Mouse (Mus musculus): ENCODE data around the gene Zfp341. TPM values are rescaled to one million over a fixed set of nuclear protein-coding genes. Genes with fewer than 3 reads are reported as not detected.

The Zfp341 gene
- total RNA-seq, 2 experiments from 2014 or later: 1.1 to 7.1 TPM

DNA sequence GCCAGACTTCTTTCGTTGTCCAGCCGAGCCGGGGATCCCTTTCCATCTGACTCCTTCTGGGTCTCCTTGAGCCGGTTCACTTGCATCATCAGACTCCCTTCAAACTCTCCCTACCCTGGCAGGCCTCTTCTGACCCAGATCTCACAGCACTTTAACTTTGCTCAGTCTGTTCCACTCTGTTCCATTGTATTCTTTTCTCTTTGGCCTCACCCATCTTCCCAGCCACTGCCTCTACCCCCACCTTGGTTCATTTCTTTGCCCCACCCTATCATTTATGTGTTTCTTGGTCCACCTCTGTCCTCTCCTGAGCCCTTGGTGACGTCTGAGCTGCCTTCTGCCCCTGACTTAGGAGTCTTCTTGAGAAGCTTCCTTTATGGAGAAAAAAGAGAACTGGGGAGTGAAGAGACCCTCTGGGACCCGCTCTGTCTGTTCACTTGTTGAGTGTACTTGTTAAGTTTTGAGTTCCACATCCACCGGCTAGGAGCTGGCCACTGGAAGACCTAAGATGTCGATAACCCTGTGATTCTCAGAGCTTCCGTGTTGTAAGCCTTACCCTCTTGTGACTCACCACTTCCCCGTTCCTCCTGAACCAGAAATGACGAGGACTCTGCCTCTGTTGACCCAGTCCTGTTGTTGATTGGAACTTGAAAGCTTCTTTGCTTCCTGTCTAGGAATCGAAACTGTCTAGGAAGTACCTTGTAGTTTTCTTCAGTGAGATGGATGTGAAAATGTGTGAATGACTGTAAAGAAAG is 44.6 kb downstream of the Zfp341 start:
- peak; percentile 51 for ATAC-seq (replicated peaks; ENCODE audit: low FRiP score, low TSS enrichment, poor library complexity, severe bottlenecking)

DNA sequence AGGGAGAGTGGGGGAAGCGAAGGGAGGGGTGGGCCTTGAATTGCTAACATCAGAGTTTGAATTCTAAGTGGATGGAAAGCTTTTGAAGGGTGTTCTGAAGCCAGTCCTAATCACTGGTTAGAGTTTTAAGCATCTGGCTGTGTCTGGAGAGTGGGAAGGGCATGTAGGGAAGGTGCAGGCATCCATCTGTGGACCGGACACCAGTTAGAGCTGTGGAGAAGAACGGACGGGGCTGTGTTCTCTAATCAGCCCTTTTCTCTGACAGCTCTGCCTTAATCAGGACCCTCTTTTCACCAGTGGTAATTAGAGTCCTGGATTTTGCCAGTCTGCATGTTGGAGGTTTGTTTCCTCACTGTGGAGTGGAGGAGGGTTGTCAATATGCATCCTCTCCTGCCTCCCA is 46.0 kb downstream of the Zfp341 start:
- ATAC-seq (replicated peaks; ENCODE audit: low FRiP score, low TSS enrichment, poor library complexity, severe bottlenecking): no peak

DNA sequence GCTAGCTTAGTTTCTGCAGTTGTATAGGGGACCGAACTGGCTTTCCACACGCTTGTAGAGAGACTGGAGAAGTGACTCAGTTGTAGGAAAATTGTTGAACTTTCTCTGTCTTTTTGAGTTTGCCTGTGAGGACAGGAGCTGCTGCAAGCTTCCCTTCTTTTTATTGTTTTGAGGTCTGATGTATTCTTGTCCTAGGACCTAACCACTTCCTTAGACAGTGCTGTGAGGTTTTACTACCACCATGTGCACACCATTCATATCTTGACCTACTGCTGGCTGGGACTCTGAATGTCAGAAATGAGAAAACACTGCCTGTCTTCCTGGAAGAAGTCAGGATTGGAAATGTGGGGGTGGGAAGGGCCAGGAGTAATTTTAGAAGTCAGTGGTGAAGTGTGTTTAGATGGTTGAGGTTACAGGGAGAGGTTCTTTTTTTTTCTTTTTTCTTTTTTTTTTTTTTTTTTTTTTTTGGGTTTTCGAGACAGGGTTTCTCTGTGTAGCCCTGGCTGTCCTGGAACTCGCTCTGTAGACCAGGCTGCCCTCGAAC is 46.5 kb downstream of the Zfp341 start:
- no peak for ATAC-seq (replicated peaks; ENCODE audit: low FRiP score, low TSS enrichment, poor library complexity, severe bottlenecking)

DNA sequence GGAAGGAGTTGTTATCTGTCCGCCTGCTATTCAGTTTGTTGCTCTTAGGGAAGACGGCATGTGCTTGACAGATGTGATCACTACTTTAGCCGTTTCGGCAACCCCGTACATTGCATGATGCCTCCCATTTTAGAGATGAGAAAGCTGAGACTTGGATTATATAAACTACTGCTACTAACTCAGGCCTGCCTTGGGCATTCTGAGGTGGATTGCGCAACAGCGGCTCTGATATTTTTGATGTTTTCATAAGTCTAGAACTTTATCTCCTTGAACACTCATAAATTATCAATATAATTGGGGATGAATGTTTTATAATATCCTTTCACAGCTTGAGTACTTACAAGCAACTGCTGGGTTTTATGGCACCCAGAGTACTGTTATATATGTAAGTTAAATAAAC is 55.6 kb downstream of the Zfp341 start:
- no peak for ATAC-seq (replicated peaks; ENCODE audit: low FRiP score, low TSS enrichment, poor library complexity, severe bottlenecking)

DNA sequence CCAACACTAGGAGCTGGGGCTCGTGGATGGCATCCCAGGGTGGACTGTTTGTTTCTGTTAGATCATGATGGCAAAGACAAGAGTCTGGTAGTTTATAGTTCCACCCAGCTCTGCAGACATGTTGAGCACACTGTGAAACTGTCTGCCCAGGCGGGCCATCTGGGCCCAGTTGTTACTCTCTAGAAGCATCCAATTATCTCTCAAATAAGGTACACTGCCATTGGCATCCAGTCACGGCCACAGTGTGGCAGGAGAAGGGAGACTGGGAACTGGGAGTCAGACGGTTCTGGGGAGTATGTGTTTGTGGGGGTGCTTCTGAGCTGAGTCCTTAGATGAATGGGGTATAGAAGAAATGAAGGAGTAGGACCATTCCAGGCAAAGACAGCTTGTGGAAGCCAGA is 57.0 kb downstream of the Zfp341 start:
- ATAC-seq (replicated peaks; ENCODE audit: low FRiP score, low TSS enrichment, poor library complexity, severe bottlenecking): no peak

DNA sequence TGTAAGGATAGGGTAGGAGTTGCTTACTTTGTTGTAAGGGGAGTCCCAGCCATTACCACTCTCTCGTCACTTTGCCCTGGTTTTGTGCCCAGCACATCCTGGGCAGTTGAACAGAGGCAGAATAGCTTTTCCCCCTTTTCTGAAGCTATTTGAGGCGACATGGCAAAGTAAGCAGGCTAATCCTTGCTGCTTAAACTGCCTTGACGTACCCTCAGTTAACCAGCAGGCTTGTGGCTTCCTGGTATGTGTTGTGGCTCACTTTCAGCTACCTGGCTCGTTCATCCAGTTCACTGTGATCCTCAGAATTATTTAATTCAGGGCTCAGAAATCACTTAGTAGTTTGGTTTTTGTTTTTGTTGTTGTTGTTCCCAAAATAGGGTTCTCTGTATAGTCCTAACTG is 57.6 kb downstream of the Zfp341 start:
- ATAC-seq (replicated peaks; ENCODE audit: low FRiP score, low TSS enrichment, poor library complexity, severe bottlenecking): no peak

DNA sequence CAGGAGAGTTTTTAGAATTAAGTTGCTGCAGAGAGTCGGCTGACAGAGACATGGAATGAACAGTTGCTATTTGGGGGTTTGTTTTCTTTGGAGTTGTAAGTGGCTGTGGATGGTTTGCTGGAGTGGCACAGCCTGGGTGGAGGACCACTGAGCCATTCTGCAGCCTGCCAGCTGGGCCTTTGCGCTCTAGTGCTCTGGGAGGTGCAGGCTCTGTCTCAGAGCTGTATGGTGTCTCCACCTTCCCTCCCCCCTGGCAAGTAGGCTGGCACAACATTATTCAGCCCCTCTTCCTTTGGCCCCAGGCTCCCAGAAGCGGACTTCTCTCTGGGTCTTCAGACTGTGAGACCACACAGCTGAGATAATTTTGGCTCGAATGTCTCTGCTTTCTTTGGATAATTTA is 60.9 kb downstream of the Zfp341 start:
- no peak for ATAC-seq (replicated peaks; ENCODE audit: low FRiP score, low TSS enrichment, poor library complexity, severe bottlenecking)

DNA sequence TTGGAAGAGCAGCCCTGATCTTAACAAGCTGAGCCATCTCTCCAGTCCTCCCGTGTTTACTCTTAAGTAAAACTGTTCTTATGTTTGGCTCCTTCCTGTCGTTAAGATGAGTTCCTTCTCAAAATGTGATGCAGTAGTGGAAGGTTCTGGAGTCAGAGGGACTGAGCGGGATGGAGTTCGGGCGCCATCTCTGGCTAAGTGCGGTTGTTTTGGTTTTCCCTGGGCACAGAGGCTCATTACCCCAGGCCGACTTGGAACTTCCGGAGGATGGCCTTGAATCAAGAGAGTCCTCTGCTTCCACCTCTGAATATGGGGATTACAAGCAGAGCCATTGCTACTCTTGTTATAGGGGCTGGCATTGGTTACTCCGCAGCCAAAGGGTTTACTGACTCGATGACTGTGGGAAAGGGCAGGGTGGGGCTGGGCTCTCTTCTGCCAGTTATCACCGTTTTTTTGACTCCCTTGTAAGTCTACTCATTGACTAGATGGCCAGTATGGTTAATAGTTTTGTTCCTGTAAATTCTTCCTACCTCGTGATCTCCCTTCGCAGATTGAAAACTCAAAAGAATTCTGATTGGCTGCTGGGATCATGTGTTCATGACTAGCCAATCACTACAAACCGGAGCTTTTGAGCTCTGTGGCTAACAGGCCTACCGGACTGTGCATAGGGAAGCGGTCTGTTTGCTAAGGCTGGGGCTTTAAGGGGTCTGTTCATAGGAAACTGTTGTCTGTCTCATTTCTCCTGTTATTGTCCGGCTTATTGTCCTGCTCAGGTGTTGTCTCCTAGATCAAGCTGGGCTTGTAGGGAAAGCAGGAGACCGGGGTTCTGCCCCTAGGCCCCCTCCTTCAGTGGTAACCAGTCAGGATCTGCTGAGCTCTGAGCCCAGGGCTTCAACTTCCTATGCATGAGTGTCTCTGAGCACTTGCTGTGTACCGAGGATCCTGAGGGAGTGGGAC is 63.8 kb downstream of the Zfp341 start:
- ATAC-seq (replicated peaks; ENCODE audit: low FRiP score, low TSS enrichment, poor library complexity, severe bottlenecking): 0 out of 2 replicates have a peak, but pooled peaks have one; percentile 39

DNA sequence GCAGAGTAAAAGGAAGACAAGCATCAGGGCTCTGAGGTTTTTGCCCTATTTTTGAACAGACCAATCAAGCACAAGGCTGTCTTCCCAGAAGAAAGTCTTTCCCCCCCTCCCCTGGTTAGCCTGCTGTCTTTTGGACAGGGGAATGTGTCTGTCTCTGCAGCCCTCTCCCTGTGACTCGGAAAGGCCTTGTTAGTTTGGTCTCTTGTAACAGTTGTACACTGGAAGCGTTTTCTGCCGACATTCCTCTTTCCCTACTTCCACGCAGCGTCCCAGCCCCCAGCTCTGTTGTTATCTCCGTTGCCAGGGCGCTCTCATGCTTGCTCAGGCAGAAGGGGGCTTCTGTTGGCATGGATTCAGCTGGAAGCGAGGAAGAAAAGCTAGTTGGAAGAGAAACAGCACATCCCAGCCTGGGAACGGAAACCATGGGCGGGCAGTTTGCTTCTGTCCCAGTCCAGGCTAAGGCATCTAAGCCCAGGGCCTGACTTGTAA is 64.6 kb downstream of the Zfp341 start:
- no peak for ATAC-seq (replicated peaks; ENCODE audit: low FRiP score, low TSS enrichment, poor library complexity, severe bottlenecking)

DNA sequence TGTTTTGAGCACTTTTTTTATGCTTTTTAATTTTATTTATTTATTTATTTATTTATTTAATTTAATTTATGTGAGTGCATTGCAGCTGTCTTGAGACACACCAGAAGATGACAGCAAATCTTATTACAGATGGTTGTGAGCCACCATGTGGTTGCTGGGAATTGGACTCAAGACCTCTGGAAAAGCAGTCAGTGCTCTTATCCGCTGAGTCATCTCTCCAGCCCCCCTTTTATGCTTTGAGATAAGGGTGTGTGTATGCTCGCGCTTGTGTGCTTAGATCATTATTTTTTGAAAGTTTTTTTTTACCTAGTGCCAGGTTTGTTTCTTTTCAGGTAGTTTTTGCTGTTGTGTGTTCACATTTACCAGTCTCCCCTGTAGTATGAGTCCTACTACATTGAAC is 65.9 kb downstream of the Zfp341 start:
- no peak for ATAC-seq (replicated peaks; ENCODE audit: low FRiP score, low TSS enrichment, poor library complexity, severe bottlenecking)

DNA sequence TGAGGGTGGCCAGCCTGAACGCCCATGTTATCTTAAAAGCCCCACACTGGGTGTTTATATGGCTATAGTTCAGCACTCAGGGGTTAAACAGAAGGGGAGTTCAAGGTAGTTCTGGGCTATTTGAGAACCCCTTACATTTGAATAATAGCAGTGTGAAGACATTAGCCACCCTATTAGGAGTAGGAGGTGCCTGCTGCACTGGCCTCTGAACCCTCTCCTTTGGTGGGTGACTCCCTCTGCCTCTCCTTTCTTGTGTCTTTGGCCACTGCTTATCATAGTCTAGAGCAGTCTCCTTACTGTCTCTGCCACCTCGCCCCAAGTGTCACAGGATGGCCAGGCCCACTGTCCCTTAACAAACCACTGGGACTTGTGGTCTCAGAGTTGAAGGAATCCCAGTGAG is 67.2 kb downstream of the Zfp341 start:
- ATAC-seq (replicated peaks; ENCODE audit: low FRiP score, low TSS enrichment, poor library complexity, severe bottlenecking): peak; percentile 58

DNA sequence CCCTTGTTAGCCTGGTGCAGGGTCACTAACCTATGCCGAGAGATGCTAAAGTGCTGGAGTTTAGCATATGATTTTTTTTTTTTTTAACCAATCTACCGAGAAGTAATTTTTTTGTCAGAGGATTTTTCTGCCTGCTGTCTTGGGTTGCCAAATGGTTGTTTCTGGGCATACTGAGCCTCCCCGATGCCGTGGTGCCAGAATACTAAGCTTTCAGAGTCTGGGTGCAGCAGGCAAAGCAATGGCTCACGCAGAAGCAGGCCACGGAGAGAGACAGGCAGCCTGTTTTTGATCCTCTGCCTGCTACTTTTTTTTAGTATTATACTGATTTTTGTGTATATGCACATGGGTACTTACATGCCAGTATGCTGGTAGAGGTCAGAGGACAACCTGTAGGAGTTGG is 67.8 kb downstream of the Zfp341 start:
- no peak for ATAC-seq (replicated peaks; ENCODE audit: low FRiP score, low TSS enrichment, poor library complexity, severe bottlenecking)

DNA sequence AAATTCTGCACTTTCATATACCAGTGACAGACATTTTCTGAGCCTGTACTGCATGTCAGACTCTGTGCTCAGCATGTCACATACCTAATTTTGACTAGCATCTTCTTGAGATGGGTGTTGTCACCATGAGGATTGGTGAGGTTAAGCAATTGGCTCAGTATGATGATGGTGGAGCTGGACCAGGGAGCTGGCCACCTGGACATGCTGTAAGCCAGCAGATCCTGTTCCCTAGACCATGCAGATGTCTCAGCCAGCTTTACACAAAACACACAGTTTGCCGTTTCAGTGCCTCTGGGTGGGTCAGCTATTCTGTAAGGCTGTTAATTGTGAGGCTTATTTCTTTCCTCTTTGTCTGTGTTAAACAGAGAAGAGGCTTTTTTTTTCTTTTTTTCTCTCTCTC is 69.6 kb downstream of the Zfp341 start:
- ATAC-seq (replicated peaks; ENCODE audit: low FRiP score, low TSS enrichment, poor library complexity, severe bottlenecking): no peak

DNA sequence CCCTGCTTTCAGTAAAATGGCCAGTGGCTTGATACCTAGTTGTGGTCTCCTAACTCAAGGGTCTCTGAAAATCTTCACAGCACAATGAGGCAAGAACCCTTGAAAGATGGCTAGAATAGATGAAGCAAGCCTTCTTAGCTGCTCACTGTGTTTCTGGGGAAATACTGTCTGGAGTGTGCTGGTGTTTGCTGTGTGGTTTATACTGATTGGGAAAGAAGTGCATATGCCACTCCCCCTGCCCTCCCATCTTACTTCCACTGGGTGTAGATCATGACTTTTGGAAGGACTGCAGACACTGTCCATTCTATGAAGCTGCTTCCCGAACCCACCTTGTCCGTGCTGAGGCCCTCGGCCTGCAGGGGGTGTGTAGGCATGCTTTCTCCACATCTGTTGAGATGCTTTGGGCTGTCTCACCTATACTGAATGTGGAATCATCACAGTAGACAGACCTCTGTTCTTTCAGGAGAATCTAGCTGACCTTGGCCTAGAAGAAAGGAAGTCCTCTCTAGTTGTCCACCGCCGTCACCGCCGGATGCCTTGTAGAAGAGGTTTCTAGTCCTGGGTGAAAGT is 71.9 kb downstream of the Zfp341 start:
- no peak for ATAC-seq (replicated peaks; ENCODE audit: low FRiP score, low TSS enrichment, poor library complexity, severe bottlenecking)

DNA sequence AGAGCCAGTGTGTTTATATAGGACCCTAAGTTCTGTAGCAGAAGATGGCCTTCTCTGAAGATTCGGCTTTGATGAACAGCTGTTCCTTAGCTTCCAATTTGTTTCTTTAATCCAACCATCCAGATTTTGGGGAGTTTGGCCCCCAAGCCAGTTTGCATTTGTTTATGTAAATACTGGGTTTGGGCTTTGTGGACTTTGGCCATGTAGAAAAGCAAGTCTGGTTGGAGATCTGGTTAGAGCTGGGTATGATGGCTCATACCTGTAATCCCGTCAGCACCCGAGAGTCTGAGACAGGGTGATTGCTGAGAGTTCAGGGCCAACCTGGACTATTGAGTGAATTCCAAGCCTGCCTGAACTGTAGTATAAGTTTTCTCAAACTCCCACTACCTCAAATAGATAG is 72.7 kb downstream of the Zfp341 start:
- ATAC-seq (replicated peaks; ENCODE audit: low FRiP score, low TSS enrichment, poor library complexity, severe bottlenecking): no peak

DNA sequence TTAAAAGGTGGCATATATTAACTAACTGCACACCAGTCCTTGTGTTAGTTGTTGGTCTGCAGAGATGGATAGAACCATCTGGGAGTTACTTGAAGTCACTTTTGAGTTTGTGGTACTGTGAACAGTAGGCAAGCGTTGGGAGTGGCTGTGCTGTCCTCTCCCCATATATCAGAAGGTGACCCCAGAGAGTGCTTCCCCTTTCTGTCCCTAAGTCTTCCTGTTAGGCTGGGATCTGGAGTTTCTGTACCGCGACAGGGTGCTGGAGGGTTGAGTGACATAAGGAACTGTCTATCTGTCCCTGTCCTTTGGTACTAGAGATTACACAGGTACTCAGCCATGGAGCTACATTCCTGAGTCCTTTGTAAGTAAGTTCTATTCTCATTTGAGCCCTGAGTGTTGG is 73.7 kb downstream of the Zfp341 start:
- ATAC-seq (replicated peaks; ENCODE audit: low FRiP score, low TSS enrichment, poor library complexity, severe bottlenecking): no peak

DNA sequence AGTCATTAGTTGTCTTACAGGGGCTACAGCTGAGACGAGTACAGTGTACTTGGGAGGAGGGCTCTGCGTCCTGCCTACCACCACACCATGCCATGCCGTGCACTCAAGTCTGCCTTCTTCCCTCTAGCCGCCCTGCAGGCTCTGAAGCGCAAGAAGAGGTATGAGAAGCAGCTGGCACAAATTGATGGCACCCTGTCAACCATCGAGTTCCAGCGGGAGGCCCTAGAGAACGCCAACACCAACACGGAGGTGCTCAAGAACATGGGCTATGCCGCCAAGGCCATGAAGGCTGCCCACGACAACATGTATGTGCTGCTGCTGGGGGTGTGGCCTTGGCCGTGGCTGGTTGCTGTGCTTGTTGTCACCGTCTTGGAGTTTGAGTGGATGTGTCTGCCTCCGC is 76.3 kb downstream of the Zfp341 start:
- no peak for ATAC-seq (replicated peaks; ENCODE audit: low FRiP score, low TSS enrichment, poor library complexity, severe bottlenecking)

DNA sequence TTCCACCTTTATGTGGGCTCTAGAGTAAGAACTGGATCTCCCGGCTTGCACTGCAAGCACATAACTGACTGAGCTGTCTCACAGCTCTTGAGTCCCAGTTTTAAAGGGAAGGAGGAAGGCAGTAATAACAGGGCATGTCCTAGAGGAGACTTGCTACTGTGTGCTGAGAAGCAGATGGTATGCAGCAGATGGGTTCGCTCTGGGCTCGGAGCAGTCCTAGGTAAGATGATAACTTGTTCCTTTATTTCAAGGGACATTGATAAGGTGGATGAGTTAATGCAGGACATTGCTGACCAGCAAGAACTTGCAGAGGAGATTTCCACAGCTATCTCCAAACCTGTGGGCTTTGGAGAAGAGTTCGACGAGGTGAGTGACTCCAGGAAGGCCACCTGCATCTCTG is 77.9 kb downstream of the Zfp341 start:
- ATAC-seq (replicated peaks; ENCODE audit: low FRiP score, low TSS enrichment, poor library complexity, severe bottlenecking): no peak

DNA sequence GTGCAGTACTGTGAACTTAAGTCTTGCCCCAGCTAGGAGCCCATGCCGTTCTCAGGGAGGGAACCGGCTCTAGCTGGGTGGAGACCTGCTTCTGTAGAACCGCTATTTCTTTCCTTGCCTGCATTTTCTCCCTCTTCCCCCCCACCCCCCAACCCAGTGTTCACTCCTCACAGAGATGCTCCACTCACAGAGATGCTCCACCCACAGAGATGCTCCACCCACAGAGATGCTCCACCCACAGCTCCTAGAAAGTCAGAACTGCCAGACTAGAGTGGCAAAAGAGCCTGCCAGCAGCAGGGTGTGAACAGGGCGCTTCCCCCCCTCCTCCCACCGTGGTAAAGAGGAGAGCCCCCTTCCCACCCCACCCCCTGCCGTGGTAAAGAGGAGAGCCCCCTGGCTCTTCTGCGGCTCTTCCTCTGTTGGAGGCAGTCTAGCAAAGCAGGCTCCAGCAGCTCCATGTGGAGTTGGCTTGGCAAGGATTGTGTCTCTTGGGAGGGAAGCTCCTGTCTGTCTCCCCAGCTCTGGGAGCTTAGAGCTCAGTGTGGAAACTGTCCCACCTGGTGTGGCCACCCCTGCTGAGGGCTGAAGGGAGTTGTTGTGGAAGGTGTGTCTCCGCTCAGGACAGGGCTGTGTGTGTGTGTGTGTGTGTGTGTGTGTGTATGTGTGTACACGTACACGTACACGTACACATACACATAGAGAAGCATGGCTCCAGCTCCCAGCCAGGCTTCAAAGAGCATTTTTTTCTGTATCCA is 80.3 kb downstream of the Zfp341 start:
- ATAC-seq (replicated peaks; ENCODE audit: low FRiP score, low TSS enrichment, poor library complexity, severe bottlenecking): peak; percentile 48; the same call in 1 of the 2 replicates

All from megakaryocyte-erythroid progenitor cell, adult 5-6 weeks (primary cell).